Mouse (Mus musculus) CH12.LX (cell line): ENCODE data around the gene Arhgef28.

Source experiments
- CHD2 ChIP-seq: IDR thresholded peaks from 2 replicates; pipeline ENCODE4 v1.6.1; 2011; ENCODE audit warnings: low read length, improper control_type of control experiment
- CTCF ChIP-seq, 2 experiments: IDR thresholded peaks in 1 of 2; conservative IDR thresholded peaks in 1 of 2; 2 replicates each; pipeline ENCODE4 v1.5.1; 2011 to 2012; ENCODE audit warnings: low read depth in 2 of 2, low read length in 2 of 2, improper control_type of control experiment in 1 of 2, inconsistent platforms in 1 of 2, mild to moderate bottlenecking in 1 of 2, moderate library complexity in 1 of 2
- ELF1 ChIP-seq: IDR thresholded peaks from 2 replicates; pipeline ENCODE4 v1.6.1; 2014; ENCODE audit warnings: low read depth, mild to moderate bottlenecking, inconsistent platforms, low read length, improper control_type of control experiment
- EP300 ChIP-seq: IDR thresholded peaks from 2 replicates; pipeline ENCODE4 v1.6.1; 2011; ENCODE audit warnings: low read length, improper control_type of control experiment
- KAT2A ChIP-seq: IDR thresholded peaks from 2 replicates; pipeline ENCODE4 v1.6.1; 2012; ENCODE audit warnings: low read length, improper control_type of control experiment, inconsistent platforms; ENCODE audit not compliant: insufficient replicate concordance
- MAFK ChIP-seq: IDR thresholded peaks from 2 replicates; pipeline ENCODE4 v1.6.1; 2011; ENCODE audit warnings: low read length, improper control_type of control experiment; ENCODE audit not compliant: insufficient replicate concordance
- MAX ChIP-seq: IDR thresholded peaks from 2 replicates; pipeline ENCODE4 v1.6.1; 2011; ENCODE audit warnings: low read length, improper control_type of control experiment
- MAZ ChIP-seq: IDR thresholded peaks from 2 replicates; pipeline ENCODE4 v1.6.1; 2012; ENCODE audit warnings: low read depth, mild to moderate bottlenecking, inconsistent platforms, low read length, improper control_type of control experiment, moderate library complexity
- MEF2A ChIP-seq: IDR thresholded peaks from 2 replicates; pipeline ENCODE4 v1.6.1; 2014; ENCODE audit warnings: low read depth, mild to moderate bottlenecking, inconsistent platforms, low read length, improper control_type of control experiment, borderline replicate concordance
- MYC ChIP-seq: IDR thresholded peaks from 2 replicates; pipeline ENCODE4 v1.6.1; 2011; ENCODE audit warnings: low read depth, mild to moderate bottlenecking, improper control_type of control experiment, low read length
- NRF1 ChIP-seq: IDR thresholded peaks from 2 replicates; pipeline ENCODE4 v1.6.1; 2014; ENCODE audit warnings: low read depth, mild to moderate bottlenecking, inconsistent platforms, low read length, improper control_type of control experiment, moderate library complexity
- POLR2A ChIP-seq: IDR thresholded peaks from 2 replicates; pipeline ENCODE4 v1.6.1; 2011; ENCODE audit warnings: low read depth, mild to moderate bottlenecking, improper control_type of control experiment, low read length
- USF1 ChIP-seq: IDR thresholded peaks from 2 replicates; pipeline ENCODE4 v1.6.1; 2014; ENCODE audit warnings: low read depth, mild to moderate bottlenecking, inconsistent platforms, low read length, improper control_type of control experiment
- ZC3H11A ChIP-seq: IDR thresholded peaks from 2 replicates; pipeline ENCODE4 v1.6.1; 2012; ENCODE audit warnings: low read depth, mild to moderate bottlenecking, inconsistent platforms, low read length, improper control_type of control experiment

DNA sequence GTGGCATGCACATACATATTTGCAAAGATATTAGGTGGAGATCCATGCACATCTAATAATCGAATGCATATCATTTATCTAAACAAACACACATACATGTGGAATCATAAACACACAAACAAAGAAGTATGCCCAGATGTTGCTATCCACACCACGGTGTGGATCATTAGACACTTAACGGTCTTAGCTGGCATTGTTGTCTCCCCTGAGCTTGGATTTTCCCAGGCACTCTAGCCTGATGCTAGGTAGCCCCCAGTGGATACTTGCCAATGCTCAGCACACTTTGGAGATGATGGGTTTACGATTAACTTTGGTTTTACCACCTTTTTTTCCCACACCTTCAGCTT is 85.1 kb downstream of the Arhgef28 start:
- no peak for TF ChIP-seq CTCF (conservative IDR thresholded peaks at IDR 0.05 in 1 of 2, IDR thresholded peaks at IDR 0.05 in 1 of 2; ENCODE audit: low read depth in 2 of 2, low read length in 2 of 2)
- no peak for TF ChIP-seq POLR2A
- no peak for TF ChIP-seq KAT2A
- no peak for TF ChIP-seq MEF2A
- TF ChIP-seq MAZ: no peak
- no peak for TF ChIP-seq ZC3H11A
- TF ChIP-seq MAFK: no peak
- TF ChIP-seq MYC: no peak
- TF ChIP-seq EP300: no peak
- TF ChIP-seq CHD2: no peak
- no peak for TF ChIP-seq ELF1
- TF ChIP-seq USF1: no peak
- TF ChIP-seq NRF1: no peak
- TF ChIP-seq MAX: no peak
